9 mouse cellular contexts compared by ENCODE assay signal in the genomic region with DNA sequence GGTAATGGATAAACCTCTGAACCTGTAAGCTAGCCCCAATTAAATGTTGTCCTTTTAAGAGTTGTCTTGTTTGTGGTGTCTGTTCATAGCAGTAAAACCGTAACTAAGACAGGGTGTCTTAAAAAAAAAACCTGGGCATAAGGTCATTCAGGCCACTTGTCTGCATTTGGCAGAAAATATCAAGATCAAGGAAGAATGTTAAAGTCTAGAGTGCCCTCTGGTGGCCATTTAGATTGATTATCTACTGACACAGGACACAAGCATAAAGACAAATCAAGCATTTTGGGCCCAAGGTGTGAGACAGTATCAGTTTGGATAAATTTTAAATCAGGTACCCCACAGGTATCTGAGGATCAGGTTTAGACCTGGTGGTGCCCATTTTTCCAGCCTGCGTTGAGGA. TPM values are rescaled to one million over a fixed set of nuclear protein-coding genes. Genes with fewer than 3 reads are reported as not detected.
A peak's percentile ranks its signal among the peaks of the same experiment; 100 is the strongest.
DNase-seq lines count a peak whose midpoint lies in the region; ATAC-seq and TF ChIP-seq lines count a peak whose summit lies in the region.
"Had no signal": no experiment of that assay in that cellular context is flagged by ENCODE, and none has a peak within 500 bp of the region (broad histone marks: within the 10 kb centered on the region; RNA-seq: fewer than 3 reads in every experiment).

No protein-coding gene starts in this region.

- no peak for ATAC-seq in heart, postnatal 0 days (ENCODE audit: insufficient read depth, low read depth)

- H3K9ac ChIP-seq in heart, postnatal 0 days (replicated peaks; ENCODE audit: low read depth, low read length) = no peak overlapping the region
- H3K9ac ChIP-seq: heart, embryonic 13.5 days had no signal

- no peaks in the 10 kb centered on the region for H3K4me1 ChIP-seq in heart, postnatal 0 days (ENCODE audit: control insufficient read depth, insufficient read depth)
- no peaks in the 10 kb centered on the region for H3K4me1 ChIP-seq in heart, embryonic 10.5 days
- H3K4me1 ChIP-seq: heart, embryonic 13.5 days had no signal

- peak; percentile 41 for TF ChIP-seq CTCF in heart, postnatal 0 days (IDR thresholded peaks at IDR 0.05; ENCODE audit: low read depth)

- no peaks in the 10 kb centered on the region for H3K9me3 ChIP-seq in heart, postnatal 0 days (replicated peaks; ENCODE audit: control insufficient read depth, low read length)
- H3K9me3 ChIP-seq in heart, embryonic 10.5 days = no peaks in the 10 kb centered on the region

- no peaks in the 10 kb centered on the region for H3K27me3 ChIP-seq in heart, postnatal 0 days (ENCODE audit: control insufficient read depth, insufficient read depth, low read length)
- no peaks in the 10 kb centered on the region for H3K27me3 ChIP-seq in heart, embryonic 10.5 days (ENCODE audit: insufficient read depth, poor library complexity, severe bottlenecking)
- H3K27me3 ChIP-seq: heart, embryonic 13.5 days had no signal

- no peaks in the 10 kb centered on the region for H3K36me3 ChIP-seq in heart, postnatal 0 days (replicated peaks; ENCODE audit: control insufficient read depth, insufficient read depth, low read length)
- no peaks in the 10 kb centered on the region for H3K36me3 ChIP-seq in heart, embryonic 10.5 days
- H3K36me3 ChIP-seq: heart, embryonic 13.5 days had no signal

- H3K4me2 ChIP-seq in heart, postnatal 0 days (ENCODE audit: low read depth, low read length) = no peak overlapping the region
- H3K4me2 ChIP-seq: heart, embryonic 13.5 days had no signal

- TF ChIP-seq EP300 in heart, postnatal 0 days (IDR thresholded peaks at IDR 0.05; ENCODE audit: low read depth) = no peak

- no peak overlapping the region for H3K4me3 ChIP-seq in heart, postnatal 0 days (ENCODE audit: low read depth, low read length)
- H3K4me3 ChIP-seq in heart, embryonic 10.5 days = no peak overlapping the region
- H3K4me3 ChIP-seq: heart, embryonic 13.5 days had no signal

- WGBS in heart, postnatal 0 days = 50% methylated on average over 2 of the region's 2 CpGs
- 55% methylated on average over 2 of the region's 2 CpGs for WGBS in heart, embryonic 10.5 days

- DNase-seq in heart, postnatal 0 days (ENCODE audit: low spot score) = peak; percentile 42
- DNase-seq in heart, embryonic 10.5 days (ENCODE audit: low spot score) = no peak
- peak; percentile 35 for DNase-seq in thymus, postnatal 14 days
- no peak for DNase-seq in thymus, postnatal 4 days
- DNase-seq in hindlimb bud, embryonic 11.5 days (ENCODE audit: extremely low spot score, low read depth, low spot score) = peak; percentile 39
- no peak for DNase-seq in urinary bladder, postnatal 14 days (ENCODE audit: low spot score)
- DNase-seq in cerebellum, adult 9-10 months = no peak
- DNase-seq in urinary bladder, postnatal 25 days (ENCODE audit: low spot score) = no peak

- no peak overlapping the region for H3K27ac ChIP-seq in heart, postnatal 0 days (ENCODE audit: low read depth)
- no peak overlapping the region for H3K27ac ChIP-seq in heart, embryonic 10.5 days
- H3K27ac ChIP-seq: heart, embryonic 13.5 days had no signal

RNA-seq across cellular contexts. Expression of a gene that starts 13.3 kb away (rescaled TPM):
- total RNA-seq in heart, postnatal 0 days (2014; rRNA removed; ENCODE audit: low replicate concordance) = 4.1 and 4.9 TPM in 2 replicates
- polyA plus RNA-seq in heart, postnatal 0 days (2015; fragmentation: Nextera tagmentation; extraction: Ambion mirVana) = 3.0 and 3.4 TPM in 2 replicates
- 4.5 and 5.4 TPM in 2 replicates for polyA plus RNA-seq in heart, embryonic 10.5 days (2016; fragmentation: Nextera tagmentation; extraction: Ambion mirVana)

Comparison
In these comparisons a context has a peak if more than half of its experiments do, and no peak if none do; other contexts are left out.
1. DNase-seq: peak in heart, postnatal 0 days (single experiment), thymus, postnatal 14 days (single experiment) and hindlimb bud, embryonic 11.5 days (single experiment); none in heart, embryonic 10.5 days (single experiment), thymus, postnatal 4 days (single experiment), urinary bladder, postnatal 14 days (single experiment), cerebellum, adult 9-10 months (single experiment) and urinary bladder, postnatal 25 days (single experiment).